Mouse (Mus musculus) G1E-ER4 (cell line): ENCODE measurements around the gene Arrdc1. TPM values are rescaled to one million over a fixed set of nuclear protein-coding genes. Genes with fewer than 3 reads are reported as not detected.

Experiments used
- GATA1 ChIP-seq: IDR thresholded peaks from one replicate; pipeline ENCODE4 v1.8.0; 2012; ENCODE audit warnings: low read length, inconsistent platforms
- polyA plus RNA-seq: library from polyadenylated mRNA; stranded (reverse); fragments of >175 nt; gene quantifications from 2 replicates; pipeline ENCODE4 v1.2.3, GENCODE M21; 2012

The Arrdc1 gene
- polyA plus RNA-seq, 1 experiment, result 28.2 TPM

GRCm38 (mm10) chr2:24927810-24928479, 7.1 kb downstream of the Arrdc1 start:
- no peak for TF ChIP-seq GATA1

- TF ChIP-seq GATA1, result no peak
Measured at GRCm38 (mm10) chr2:24926965-24927358, 8.1 kb downstream of the Arrdc1 start.

DNA sequence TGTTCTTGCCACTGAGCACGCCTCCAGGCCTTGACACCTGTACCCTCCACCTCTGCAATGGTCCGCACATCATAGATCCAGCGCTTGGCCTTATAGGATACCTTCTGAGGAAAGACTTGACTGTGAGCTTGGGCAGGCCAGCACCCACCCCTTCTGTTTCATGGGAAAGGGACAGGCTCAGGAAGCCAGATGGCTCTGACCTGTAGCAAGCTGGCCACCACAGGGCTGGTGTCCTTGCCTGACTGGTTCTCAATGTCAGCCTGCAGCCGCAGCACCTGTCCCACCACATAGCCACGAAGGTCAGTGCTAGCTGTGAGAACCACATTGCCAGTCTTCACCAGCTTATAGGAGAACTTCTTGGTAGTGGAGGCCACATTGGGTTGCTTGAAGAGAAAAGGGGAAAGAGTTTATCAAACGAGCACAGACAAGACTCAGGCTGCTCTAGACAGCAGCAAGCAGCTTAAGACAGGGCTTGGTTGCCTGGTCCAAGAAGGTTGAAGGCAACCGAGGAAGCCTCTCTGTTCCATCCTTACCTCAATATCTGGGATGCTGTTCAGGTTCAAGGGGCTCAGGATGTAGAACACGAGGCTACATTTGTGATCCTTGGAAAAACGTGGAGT, 8.6 kb downstream of the Arrdc1 start:
- TF ChIP-seq GATA1, result no peak

DNA sequence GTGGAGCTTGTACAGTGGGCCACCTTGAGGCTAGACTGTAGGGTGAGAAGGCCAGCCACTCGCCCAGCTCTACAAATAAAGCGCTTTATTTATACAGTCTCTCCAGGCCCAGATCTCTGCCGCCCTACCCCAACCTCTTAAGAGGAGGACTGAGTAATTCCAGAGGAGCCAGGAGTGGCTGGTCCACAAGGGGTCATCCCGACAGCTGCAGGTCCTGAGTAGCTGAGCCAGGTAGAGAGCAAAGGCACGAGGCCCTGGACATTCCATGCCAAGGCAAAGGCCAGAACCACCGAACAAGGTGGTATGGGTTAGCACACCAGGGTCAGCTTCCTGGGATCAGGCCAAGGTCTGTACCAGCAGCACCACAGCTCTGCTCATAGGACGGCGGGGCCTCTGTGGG, 9.8 kb downstream of the Arrdc1 start:
- no peak for TF ChIP-seq GATA1

DNA sequence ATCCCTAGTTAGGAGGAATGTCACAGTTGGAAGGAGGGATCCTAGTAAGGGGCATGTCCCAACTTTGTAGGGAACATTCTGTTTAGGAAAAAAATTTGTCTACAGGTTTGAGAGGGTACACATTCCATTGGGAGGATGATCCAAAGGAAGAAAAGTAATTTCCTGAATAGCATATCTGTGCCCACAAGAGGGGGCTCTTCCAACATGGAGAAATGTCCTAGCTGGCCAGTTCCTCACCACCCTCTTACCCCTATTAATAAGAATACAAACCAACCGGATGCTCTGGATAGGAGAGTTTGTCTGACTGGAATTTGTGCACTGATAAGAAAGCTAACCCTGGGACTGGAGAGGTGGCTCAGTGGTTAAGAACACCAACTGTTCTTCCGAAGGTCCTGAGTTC, 11.5 kb downstream of the Arrdc1 start:
- TF ChIP-seq GATA1, result no peak

DNA sequence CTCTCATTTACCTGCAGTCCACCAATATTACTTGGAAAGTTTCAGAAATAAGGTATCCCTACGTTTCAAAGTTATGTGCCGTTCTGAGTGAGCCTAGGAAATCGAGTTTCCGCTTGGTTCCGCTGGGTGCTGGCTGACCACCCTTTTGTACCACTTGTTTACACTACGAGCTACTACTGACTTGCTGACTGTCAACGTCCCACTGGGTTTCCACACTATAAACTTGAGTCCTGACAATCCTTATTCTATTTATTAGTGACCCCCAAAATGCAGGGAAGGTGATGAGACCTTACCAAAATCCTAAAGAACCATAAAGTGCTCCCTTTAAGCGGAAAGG, 15.2 kb downstream of the Arrdc1 start:
- no peak for TF ChIP-seq GATA1

GRCm38 (mm10) chr2:24918930-24919838, 15.9 kb downstream of the Arrdc1 start, which contains the start of gene Ehmt1:
TSS of gene Ehmt1 (minus strand) at chr2:24919614.
- no peak for TF ChIP-seq GATA1

- TF ChIP-seq GATA1, result no peak
Measured at GRCm38 (mm10) chr2:24914762-24915161, 20.3 kb downstream of the Arrdc1 start.

DNA sequence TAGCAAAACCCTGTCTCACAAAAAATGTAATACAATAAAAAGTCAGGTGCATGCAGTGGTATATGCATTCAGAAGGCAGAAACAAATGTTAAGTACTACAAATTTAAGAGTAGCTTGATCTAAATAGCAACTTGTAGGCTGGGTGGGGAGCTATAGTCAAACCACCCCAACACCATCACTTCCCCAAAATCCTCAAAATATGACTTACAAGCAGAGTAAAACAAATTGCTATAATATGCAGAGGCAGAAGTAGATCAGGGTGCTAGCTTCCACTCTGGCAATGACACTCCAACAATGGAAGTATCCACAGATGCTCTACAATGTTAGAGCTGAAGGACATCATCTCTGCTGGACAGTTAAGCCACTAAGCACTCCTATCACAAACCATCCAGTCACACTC, 22.5 kb downstream of the Arrdc1 start:
- no peak for TF ChIP-seq GATA1

GRCm38 (mm10) chr2:24912189-24912588, 22.9 kb downstream of the Arrdc1 start:
- TF ChIP-seq GATA1, result no peak

GRCm38 (mm10) chr2:24910481-24910880, 24.6 kb downstream of the Arrdc1 start:
- no peak for TF ChIP-seq GATA1

DNA sequence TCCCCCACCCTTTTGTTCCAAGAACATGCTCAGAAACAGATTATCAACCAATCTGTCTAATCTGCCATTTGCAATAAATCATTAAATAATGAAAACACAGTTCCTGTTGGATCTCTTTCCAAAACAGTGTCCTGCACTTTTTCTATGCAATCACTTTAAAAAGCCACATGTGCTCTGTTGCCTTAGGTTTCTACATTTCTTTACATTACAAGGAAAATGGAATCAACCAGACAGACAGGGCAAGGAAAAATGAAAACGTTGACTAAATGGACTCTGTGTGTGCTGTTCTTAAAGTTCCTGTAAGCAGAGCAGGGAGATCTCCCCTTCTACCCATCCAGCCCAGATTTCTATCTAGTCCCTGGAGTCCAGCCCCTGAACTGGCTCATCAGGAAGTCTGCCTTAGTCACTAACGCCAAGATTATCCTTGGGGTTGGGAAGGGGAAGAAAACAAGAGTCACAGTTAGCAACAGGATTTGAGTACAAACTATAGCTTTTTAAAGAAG, 29.3 kb downstream of the Arrdc1 start:
- TF ChIP-seq GATA1, result no peak

GRCm38 (mm10) chr2:24904823-24905652, 30.0 kb downstream of the Arrdc1 start:
- no peak for TF ChIP-seq GATA1

- TF ChIP-seq GATA1, result no peak
Measured at GRCm38 (mm10) chr2:24902999-24903398, 32.1 kb downstream of the Arrdc1 start.

GRCm38 (mm10) chr2:24901055-24901454, 34.0 kb downstream of the Arrdc1 start:
- TF ChIP-seq GATA1, result no peak
